ENCODE assay signal across 9 mouse cellular contexts in genomic region chr3:133271887-133272286, GRCm38 (mm10). TPM values are rescaled to one million over a fixed set of nuclear protein-coding genes. Genes with fewer than 3 reads are reported as not detected.
DNase-seq lines count a peak whose midpoint lies in the region; ATAC-seq and TF ChIP-seq lines count a peak whose summit lies in the region.
"Had no signal": no experiment of that assay in that cellular context is flagged by ENCODE, and none has a peak within 500 bp of the region (broad histone marks: within the 10 kb centered on the region; RNA-seq: fewer than 3 reads in every experiment).

No protein-coding gene starts in this region.

- no peaks in the 10 kb centered on the region for H3K27me3 ChIP-seq in midbrain, embryonic 10.5 days (ENCODE audit: low read depth, poor library complexity, severe bottlenecking)
- no peaks in the 10 kb centered on the region for H3K27me3 ChIP-seq in midbrain, embryonic 15.5 days (replicated peaks)
- H3K27me3 ChIP-seq in liver, embryonic 14.5 days (ENCODE audit: control insufficient read depth, insufficient read depth, low read length), result no peaks in the 10 kb centered on the region
- H3K27me3 ChIP-seq: heart, embryonic 13.5 days had no signal

- H3K27ac ChIP-seq in midbrain, embryonic 10.5 days (replicated peaks), result no peak overlapping the region
- no peak overlapping the region for H3K27ac ChIP-seq in midbrain, embryonic 15.5 days
- no peak overlapping the region for H3K27ac ChIP-seq in liver, embryonic 14.5 days
- H3K27ac ChIP-seq: heart, embryonic 13.5 days had no signal

- ATAC-seq in midbrain, embryonic 15.5 days (replicated peaks), result no peak
- ATAC-seq in liver, embryonic 14.5 days (ENCODE audit: insufficient read depth), result no peak
- no peak for ATAC-seq in inflammation-experienced regulatory T-cells, adult 6 months

- no peak overlapping the region for H3K4me2 ChIP-seq in midbrain, embryonic 15.5 days
- H3K4me2 ChIP-seq in liver, embryonic 14.5 days (ENCODE audit: low read depth), result no peak overlapping the region
- H3K4me2 ChIP-seq: heart, embryonic 13.5 days had no signal

- no peaks in the 10 kb centered on the region for H3K36me3 ChIP-seq in midbrain, embryonic 10.5 days
- no peaks in the 10 kb centered on the region for H3K36me3 ChIP-seq in midbrain, embryonic 15.5 days (replicated peaks)
- no peaks in the 10 kb centered on the region for H3K36me3 ChIP-seq in liver, embryonic 14.5 days (replicated peaks; ENCODE audit: control insufficient read depth, insufficient read depth, low read depth)
- H3K36me3 ChIP-seq: heart, embryonic 13.5 days had no signal

- TF ChIP-seq CTCF in liver, embryonic 14.5 days (IDR thresholded peaks at IDR 0.05; ENCODE audit: low read depth), result peak; percentile 47; the same call in 1 of the 2 replicates

- no peak overlapping the region for H3K4me3 ChIP-seq in midbrain, embryonic 10.5 days
- no peak overlapping the region for H3K4me3 ChIP-seq in midbrain, embryonic 15.5 days
- H3K4me3 ChIP-seq in liver, embryonic 14.5 days (ENCODE audit: insufficient read depth in 1 of 2, low read depth in 2 of 2, low read length in 2 of 2), result no peak overlapping the region
- H3K4me3 ChIP-seq: heart, embryonic 13.5 days had no signal

- H3K4me1 ChIP-seq in midbrain, embryonic 10.5 days, result no peaks in the 10 kb centered on the region
- H3K4me1 ChIP-seq in midbrain, embryonic 15.5 days, result no peaks in the 10 kb centered on the region
- H3K4me1 ChIP-seq in liver, embryonic 14.5 days (replicated peaks; ENCODE audit: control insufficient read depth in 2 of 2, insufficient read depth in 2 of 2, low read length in 1 of 2), result no peaks in the 10 kb centered on the region
- H3K4me1 ChIP-seq: heart, embryonic 13.5 days had no signal

- TF ChIP-seq EP300 in liver, embryonic 14.5 days (IDR thresholded peaks at IDR 0.05; ENCODE audit: low read depth), result no peak

- 25% methylated on average over 3 of the region's 3 CpGs for WGBS in midbrain, embryonic 10.5 days
- WGBS in midbrain, embryonic 15.5 days, result 14% methylated on average over 3 of the region's 3 CpGs
- WGBS in liver, embryonic 14.5 days (ENCODE audit: insufficient replicate concordance), result 6% methylated on average over 3 of the region's 3 CpGs

- H3K9me3 ChIP-seq in midbrain, embryonic 10.5 days (replicated peaks), result no peaks in the 10 kb centered on the region
- H3K9me3 ChIP-seq in midbrain, embryonic 15.5 days, result no peaks in the 10 kb centered on the region
- H3K9me3 ChIP-seq in liver, embryonic 14.5 days (ENCODE audit: control insufficient read depth, low read length), result no peaks in the 10 kb centered on the region
- H3K9me3 ChIP-seq: heart, embryonic 13.5 days had no signal

- DNase-seq in midbrain, embryonic 10.5 days (ENCODE audit: low spot score), result peak; percentile 54
- DNase-seq in adrenal gland, adult 2 months, result peak; percentile 66
- DNase-seq in embryo, embryonic 9.5 days (ENCODE audit: extremely low spot score), result peak; percentile 49
- DNase-seq in kidney, postnatal 10 days, result peak; percentile 92
- peak; percentile 17 to 35 (median 22) for DNase-seq in liver, embryonic 14.5 days (ENCODE audit: low read depth in 3 of 3, low spot score in 3 of 3)
- DNase-seq in right cerebral cortex, postnatal 14 days, result peak; percentile 91

- no peak overlapping the region for H3K9ac ChIP-seq in midbrain, embryonic 15.5 days
- H3K9ac ChIP-seq in liver, embryonic 14.5 days (replicated peaks), result no peak overlapping the region
- H3K9ac ChIP-seq: heart, embryonic 13.5 days had no signal

RNA-seq across cellular contexts. Expression of gene Arhgef38, which starts 37.1 kb away (rescaled TPM):
- 0.05 TPM in 1 of 2 replicates, not detected in the other for polyA plus RNA-seq in midbrain, embryonic 10.5 days (2016; fragmentation: Nextera tagmentation; extraction: Ambion mirVana)
- polyA plus RNA-seq in midbrain, embryonic 15.5 days (2015; fragmentation: Nextera tagmentation; extraction: Ambion mirVana), result 0.03 and 0.09 TPM in 2 replicates
- total RNA-seq in adrenal gland, adult 2 months (2021), result not detected
- polyA plus RNA-seq in adrenal gland, adult 2 months (2012; rRNA removed), result not detected in 2 replicates
- 0.02 TPM in 1 of 2 replicates, not detected in the other for polyA plus RNA-seq in liver, embryonic 14.5 days (2012; rRNA removed)
- polyA plus RNA-seq in liver, embryonic 14.5 days (2014; fragmentation: Nextera tagmentation; extraction: Ambion mirVana), result not detected in 2 replicates
- polyA plus RNA-seq in inflammation-experienced regulatory T-cells, adult 6 months (2017; shearing (Covaris generic)), result under 1 TPM in 1 of 3 experiments, not detected in 2; 0.08 TPM
- polyA plus RNA-seq: heart, embryonic 13.5 days had no signal

RNA-seq across cellular contexts. Expression of gene Ppa2, which starts 38.0 kb away (rescaled TPM):
- polyA plus RNA-seq in midbrain, embryonic 10.5 days (2016; fragmentation: Nextera tagmentation; extraction: Ambion mirVana), result 87.6 and 91.6 TPM in 2 replicates
- polyA plus RNA-seq in midbrain, embryonic 15.5 days (2015; fragmentation: Nextera tagmentation; extraction: Ambion mirVana), result 84.2 and 85.0 TPM in 2 replicates
- 10 to 100 TPM; 55.8 to 71.8 TPM for total RNA-seq in adrenal gland, adult 2 months (2021)
- 204 and 213 TPM in 2 replicates for polyA plus RNA-seq in adrenal gland, adult 2 months (2012; rRNA removed)
- polyA plus RNA-seq in liver, embryonic 14.5 days (2012; rRNA removed), result 8.6 and 18.4 TPM in 2 replicates
- polyA plus RNA-seq in liver, embryonic 14.5 days (2014; fragmentation: Nextera tagmentation; extraction: Ambion mirVana), result 42.1 and 47.1 TPM in 2 replicates
- 10 to 100 TPM; 12.6 to 27.0 (median 21.7) TPM for polyA plus RNA-seq in inflammation-experienced regulatory T-cells, adult 6 months (2017; shearing (Covaris generic))

Comparison
In these comparisons a context has a peak if more than half of its experiments do, and no peak if none do; other contexts are left out.
1. DNase-seq: peak in every context shown above with its lines; median percentile 92 in kidney, postnatal 10 days; 91 in right cerebral cortex, postnatal 14 days; 66 in adrenal gland, adult 2 months; 54 in midbrain, embryonic 10.5 days; 49 in embryo, embryonic 9.5 days; 22 in liver, embryonic 14.5 days.